Mouse (Mus musculus): ENCODE measurements around the gene Vwa8.

GRCm38 (mm10) chr14:78908205-78908863 lies 59.5 kb downstream of the Vwa8 start:
- TF ChIP-seq CTCF (IDR thresholded peaks at IDR 0.05; ENCODE audit: insufficient read depth, low read depth, low read length) (no peak), POLR2A (IDR thresholded peaks at IDR 0.05; ENCODE audit: insufficient read depth, low read depth, low read length) (no peak)

Data from olfactory bulb, adult 2 months (tissue).